Mouse (Mus musculus) MN1 (cell line): ENCODE data around the gene Nagpa.

Experiments
- DNase-seq: peaks from one replicate; pipeline ENCODE4 v3.0.0-alpha.2; 2016; ENCODE audit warnings: low spot score

Nagpa gene

GRCm38 (mm10) chr16:5195080-5195479 is 8.7 kb downstream of the Nagpa start:
- DNase-seq: peak; percentile 72

- no peak for DNase-seq
Measured at GRCm38 (mm10) chr16:5186234-5186633, 17.6 kb downstream of the Nagpa start.

DNA sequence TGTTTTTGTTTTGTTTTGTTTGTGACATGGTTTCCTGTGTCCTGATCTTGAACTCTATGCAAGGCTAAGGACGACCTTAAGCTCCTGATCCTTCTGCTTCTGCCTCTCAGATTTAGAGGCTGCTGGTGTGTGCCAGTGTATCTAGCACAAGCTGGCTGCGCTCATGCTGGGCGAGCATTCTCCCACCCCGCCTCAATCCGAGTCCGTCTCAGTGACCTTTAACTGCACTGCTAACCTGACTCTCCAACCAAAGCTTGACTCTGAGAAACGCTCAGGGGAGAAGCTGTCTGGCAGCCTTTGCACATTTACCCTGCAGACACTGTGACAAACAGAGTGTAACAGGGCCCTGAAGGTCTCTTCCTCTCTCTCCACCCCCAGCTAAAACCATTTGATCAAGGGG is 18.1 kb downstream of the Nagpa start:
- no peak for DNase-seq

GRCm38 (mm10) chr16:5184956-5185355 is 18.9 kb downstream of the Nagpa start:
- no peak for DNase-seq

- DNase-seq: no peak
Measured at GRCm38 (mm10) chr16:5184101-5184500, 19.7 kb downstream of the Nagpa start.

DNA sequence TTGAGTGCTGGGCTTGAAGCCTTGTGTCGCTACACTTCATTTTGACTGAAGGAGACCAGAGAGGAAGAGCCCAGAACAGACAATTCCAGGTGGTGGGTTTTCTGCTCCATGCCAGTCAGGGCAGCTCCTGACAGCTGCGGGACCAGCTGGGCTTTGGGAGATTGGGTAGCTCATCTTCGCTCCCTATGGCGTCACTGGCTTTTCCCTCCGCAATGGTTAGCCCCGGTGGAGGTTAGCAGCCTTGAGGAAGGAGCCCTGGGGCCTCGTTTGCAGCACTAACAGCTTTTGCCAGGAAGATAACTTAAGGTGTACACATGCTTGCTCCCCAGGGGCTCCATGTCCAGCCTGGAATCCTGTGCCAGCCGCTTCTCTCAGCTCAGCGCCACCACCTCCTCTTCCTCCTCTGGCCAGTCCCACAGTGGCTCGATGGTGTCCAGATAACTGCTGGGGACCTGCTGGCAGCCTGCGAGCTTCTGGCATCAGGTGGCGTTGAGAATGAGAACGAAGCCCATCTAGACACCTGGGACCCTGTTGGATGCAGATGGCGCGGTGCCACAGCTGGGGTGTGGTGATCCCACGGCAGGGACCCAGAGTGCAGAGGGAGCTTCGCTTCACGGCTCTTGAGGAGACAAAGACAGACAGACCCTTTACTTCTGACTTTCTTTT is 20.4 kb downstream of the Nagpa start:
- no peak for DNase-seq

- DNase-seq: no peak
Measured at GRCm38 (mm10) chr16:5172636-5173035, 31.2 kb downstream of the Nagpa start.

DNA sequence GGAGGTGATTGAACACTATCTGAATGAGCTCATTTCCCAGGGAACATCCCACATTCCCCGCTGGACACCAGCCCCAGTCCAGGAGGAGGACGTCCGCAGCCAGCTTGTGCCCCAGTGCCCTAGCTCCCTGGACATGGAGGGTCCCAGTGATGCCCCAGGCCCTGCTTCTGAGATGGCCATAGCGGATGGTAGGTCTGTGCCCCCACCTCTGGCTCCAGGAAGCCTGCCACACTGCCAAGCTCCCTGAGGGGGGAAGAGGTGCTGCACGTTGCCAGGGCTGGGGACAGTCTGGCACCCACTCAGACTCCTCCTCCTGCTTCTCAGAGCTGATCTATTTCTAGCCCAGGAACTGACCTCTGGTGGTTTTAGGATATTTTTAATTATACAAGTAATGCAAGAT is 35.0 kb downstream of the Nagpa start:
- DNase-seq: no peak

GRCm38 (mm10) chr16:5168038-5168437 is 35.8 kb downstream of the Nagpa start:
- DNase-seq: no peak

GRCm38 (mm10) chr16:5164327-5164726 is 39.5 kb downstream of the Nagpa start:
- no peak for DNase-seq

GRCm38 (mm10) chr16:5159248-5159647 is 44.6 kb downstream of the Nagpa start:
- peak; percentile 66 for DNase-seq

DNA sequence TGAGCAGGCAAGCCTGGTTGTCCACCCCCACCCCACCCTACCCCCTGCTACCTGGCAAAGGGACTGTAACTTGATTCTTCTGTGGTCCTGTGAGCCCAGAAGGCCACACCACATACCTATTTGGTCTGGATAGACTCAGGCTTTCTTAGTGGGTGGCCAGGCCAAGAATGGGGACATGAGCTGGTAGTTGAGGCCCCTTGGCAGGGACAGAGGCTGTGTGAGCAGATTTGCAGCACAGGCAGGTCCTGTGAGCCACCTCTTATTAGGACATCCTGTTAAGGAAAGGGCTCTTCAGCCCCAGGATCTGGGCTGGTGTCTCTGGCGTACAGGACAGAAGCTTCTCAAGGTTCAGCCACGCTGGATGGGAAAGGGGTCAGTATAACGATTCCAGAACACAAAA is 46.7 kb downstream of the Nagpa start:
- no peak for DNase-seq

DNA sequence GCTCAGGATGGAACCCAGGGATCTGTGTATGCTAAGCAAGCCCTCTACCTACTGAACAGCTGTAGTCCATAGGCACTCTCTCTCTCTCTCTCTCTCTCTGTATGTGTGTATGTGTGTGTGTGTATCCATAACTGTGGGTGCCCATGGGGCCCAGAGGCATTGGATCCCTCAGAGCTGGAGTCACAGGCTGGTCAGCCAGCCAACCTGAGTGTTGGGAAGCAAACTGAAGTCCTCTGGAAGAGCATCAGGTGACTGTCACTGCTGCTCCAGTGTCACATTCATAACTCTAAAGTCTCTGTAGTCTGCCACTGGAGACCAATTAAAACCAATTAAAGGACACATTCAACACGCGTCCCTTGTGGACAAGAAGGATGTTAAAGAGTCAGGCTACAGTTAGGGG is 47.3 kb downstream of the Nagpa start:
- DNase-seq: no peak

GRCm38 (mm10) chr16:5155014-5155413 is 48.8 kb downstream of the Nagpa start:
- DNase-seq: no peak

DNA sequence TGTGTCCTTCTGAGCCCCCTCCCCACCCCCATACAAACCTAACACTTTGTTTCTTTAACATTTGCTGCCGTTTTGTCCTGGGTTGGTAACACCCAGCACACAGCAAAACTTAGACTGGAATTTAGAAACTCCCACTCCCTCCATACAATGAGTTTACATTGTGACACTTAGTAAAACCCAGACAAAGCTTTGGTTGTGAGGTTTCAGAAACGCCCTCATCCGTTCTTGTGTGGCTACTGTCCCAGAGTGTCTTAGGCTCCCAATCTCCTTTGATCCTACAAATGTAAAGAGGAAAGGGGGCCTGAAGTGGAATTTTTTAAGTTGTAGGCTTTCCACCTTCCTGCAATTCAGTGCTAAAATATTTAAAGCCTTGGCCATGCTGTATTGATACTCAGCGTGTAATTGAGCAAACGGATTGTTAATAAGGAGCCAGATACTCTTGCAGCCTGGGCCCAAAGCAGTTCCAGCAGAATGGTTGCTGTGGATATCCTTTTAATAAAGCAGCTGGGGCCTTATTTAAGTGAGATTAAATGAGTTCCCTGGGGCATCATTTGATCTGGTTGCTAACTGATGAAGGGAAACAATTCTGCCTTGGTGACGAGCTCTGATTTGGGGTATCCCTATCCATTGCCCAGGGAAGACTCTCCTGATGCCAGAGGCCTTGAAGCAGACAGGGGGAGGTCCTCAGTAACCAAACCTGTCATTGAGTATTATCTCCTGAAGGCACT is 50.3 kb downstream of the Nagpa start:
- DNase-seq: no peak

DNA sequence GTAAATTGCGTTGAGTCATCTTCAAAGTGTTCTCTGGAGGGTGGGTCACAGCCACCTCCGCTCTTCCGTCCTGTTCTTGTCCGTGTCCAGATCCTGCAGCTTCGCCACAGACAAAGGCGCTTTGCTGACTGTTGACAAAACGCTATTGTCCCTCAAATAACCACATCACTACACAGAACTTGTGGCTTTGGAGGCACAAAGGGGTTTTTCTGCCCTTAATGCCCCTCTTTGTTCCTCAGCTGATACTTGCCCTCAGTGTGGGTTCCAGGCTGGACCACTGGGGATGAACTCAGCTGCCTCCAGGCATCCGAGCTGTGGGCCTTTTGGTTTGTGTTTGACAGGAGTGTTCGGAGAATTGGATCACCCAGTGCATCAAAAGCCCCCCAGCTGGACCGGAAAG is 53.3 kb downstream of the Nagpa start:
- no peak for DNase-seq

DNA sequence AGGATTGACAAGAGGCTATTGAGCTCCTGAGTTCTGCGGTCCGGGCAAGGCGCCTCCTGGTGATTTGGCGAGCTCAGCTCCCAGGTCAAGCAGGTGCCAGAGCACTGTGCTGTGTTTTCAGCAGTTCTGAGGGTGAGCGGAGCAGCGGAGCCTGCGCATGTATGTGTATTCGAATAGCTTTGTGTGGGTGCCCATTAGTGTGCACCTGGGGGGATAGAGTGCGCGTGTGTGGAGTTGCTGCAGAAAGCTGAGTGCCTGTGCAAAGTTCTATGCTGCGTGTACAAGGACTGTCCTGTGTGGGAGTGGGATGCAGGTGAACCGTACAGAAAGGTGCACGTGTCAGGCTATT is 56.8 kb downstream of the Nagpa start, which contains the start of gene Sec14l5:
TSS of gene Sec14l5 (plus strand) at position 73 of the 349 bp plus-strand sequence.
- DNase-seq: no peak

GRCm38 (mm10) chr16:5146367-5147036 is 57.3 kb downstream of the Nagpa start:
- DNase-seq: peak; percentile 76

DNA sequence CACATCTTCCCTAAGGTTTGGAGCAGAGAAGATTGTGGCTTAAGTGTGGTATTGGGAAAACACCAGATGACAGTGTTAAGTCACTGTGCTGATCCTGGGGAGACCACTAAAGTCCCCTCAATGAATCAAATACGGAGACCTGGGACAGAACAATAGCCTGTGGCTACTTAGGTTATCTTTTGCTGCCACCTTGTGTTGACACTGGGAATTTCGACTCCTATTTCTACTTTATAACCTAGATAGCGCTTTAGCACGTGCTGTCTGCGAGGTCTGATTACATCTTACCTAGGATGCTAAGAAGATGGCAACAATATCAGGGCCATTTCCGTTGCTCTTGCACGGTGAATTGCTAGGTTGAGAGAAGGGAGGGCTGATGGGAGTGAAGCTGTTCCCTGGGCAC is 58.2 kb downstream of the Nagpa start:
- DNase-seq: peak; percentile 89
